ENCODE assay signal across 8 mouse cellular contexts in the genomic region with DNA sequence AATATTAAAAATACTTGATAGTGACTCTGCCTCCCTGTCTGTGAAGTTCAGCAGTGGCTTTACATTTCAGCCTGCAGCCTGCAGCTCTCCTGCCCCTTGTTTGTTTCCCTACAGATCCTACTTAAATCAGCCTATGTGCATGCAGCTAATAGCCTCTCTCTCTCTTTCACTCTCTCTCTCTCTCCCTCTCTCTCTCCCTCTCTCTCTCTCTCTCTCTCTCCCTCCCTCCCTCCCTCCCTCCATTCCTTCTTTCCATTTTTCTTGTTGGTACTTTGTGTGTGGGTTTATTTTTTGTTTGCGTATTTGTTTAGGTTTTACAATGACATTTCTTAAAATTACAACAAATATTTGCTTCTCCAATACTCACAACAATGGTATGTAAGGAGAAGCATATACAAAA. TPM values are rescaled to one million over a fixed set of nuclear protein-coding genes. Genes with fewer than 3 reads are reported as not detected.
DNase-seq lines count a peak whose midpoint lies in the region; ATAC-seq and TF ChIP-seq lines count a peak whose summit lies in the region.

TSS of gene Lrrn3 (minus strand) at position 101 of the 400 bp plus-strand sequence.

- H3K9me3 ChIP-seq in heart, embryonic 12.5 days (replicated peaks): no peaks in the 10 kb centered on the region
- no peaks in the 10 kb centered on the region for H3K9me3 ChIP-seq in E14TG2a.4 (ENCODE audit: low read length)
- H3K9me3 ChIP-seq in forebrain, embryonic 14.5 days (replicated peaks; ENCODE audit: control insufficient read depth, low read length): no peaks in the 10 kb centered on the region
- no peaks in the 10 kb centered on the region for H3K9me3 ChIP-seq in limb, embryonic 13.5 days

- no peak for TF ChIP-seq CTCF in E14TG2a.4 (conservative IDR thresholded peaks at IDR 0.05; ENCODE audit: low read length)

- peaks cover 13% of the 10 kb centered on the region; the same call in 1 of the 2 replicates for H3K4me1 ChIP-seq in heart, embryonic 12.5 days (replicated peaks)
- H3K4me1 ChIP-seq in E14TG2a.4 (replicated peaks; ENCODE audit: low read depth, low read length): peaks cover 19% of the 10 kb centered on the region
- H3K4me1 ChIP-seq in forebrain, embryonic 14.5 days (ENCODE audit: control insufficient read depth, insufficient read depth, low read length): peaks cover 10% of the 10 kb centered on the region; the same call in 1 of the 2 replicates
- peaks cover 28% of the 10 kb centered on the region; the same call in 1 of the 2 replicates for H3K4me1 ChIP-seq in limb, embryonic 13.5 days

- H3K4me2 ChIP-seq in heart, embryonic 12.5 days: peak within 1 kb of the TSS; percentile 76
- peak within 1 kb of the TSS; percentile 56 for H3K4me2 ChIP-seq in forebrain, embryonic 14.5 days (ENCODE audit: low read length)
- H3K4me2 ChIP-seq in limb, embryonic 13.5 days (replicated peaks): peak within 1 kb of the TSS; percentile 70

- no peak for ATAC-seq in heart, embryonic 12.5 days (ENCODE audit: insufficient number of reproducible peaks, low FRiP score)
- no peak for ATAC-seq in forebrain, embryonic 14.5 days
- ATAC-seq in limb, embryonic 13.5 days (ENCODE audit: low FRiP score, low read depth): no peak

- H3K9ac ChIP-seq in heart, embryonic 12.5 days: peak within 1 kb of the TSS; percentile 37; the same call in 1 of the 2 replicates
- peak within 1 kb of the TSS; percentile 71 for H3K9ac ChIP-seq in forebrain, embryonic 14.5 days (ENCODE audit: low read length)
- peak within 1 kb of the TSS; percentile 60 for H3K9ac ChIP-seq in limb, embryonic 13.5 days

- H3K27me3 ChIP-seq in heart, embryonic 12.5 days (replicated peaks): no peaks in the 10 kb centered on the region
- H3K27me3 ChIP-seq in E14TG2a.4 (ENCODE audit: insufficient read depth, low read length): peaks cover 3% of the 10 kb centered on the region; the same call in 1 of the 2 replicates
- no peaks in the 10 kb centered on the region for H3K27me3 ChIP-seq in forebrain, embryonic 14.5 days (replicated peaks; ENCODE audit: control insufficient read depth, insufficient read depth, low read length)
- no peaks in the 10 kb centered on the region for H3K27me3 ChIP-seq in limb, embryonic 13.5 days

- no peak for DNase-seq in heart, postnatal 10 days
- DNase-seq in forebrain, embryonic 14.5 days (ENCODE audit: low spot score): no peak
- DNase-seq in c-Kit-positive CD71-positive TER-119-positive erythroid progenitor cells, embryonic 14.5 days (ENCODE audit: low spot score): no peak
- DNase-seq in cerebellum, postnatal 36 days: no peak
- no peak for DNase-seq in ovary, postnatal 36 days (ENCODE audit: low spot score)

- no peak within 1 kb of the TSS for H3K27ac ChIP-seq in heart, embryonic 12.5 days (ENCODE audit: poor library complexity, severe bottlenecking)
- peak within 1 kb of the TSS; percentile 78 for H3K27ac ChIP-seq in forebrain, embryonic 14.5 days (ENCODE audit: low read depth, low read length)
- no peak within 1 kb of the TSS for H3K27ac ChIP-seq in limb, embryonic 13.5 days

- H3K4me3 ChIP-seq in heart, embryonic 12.5 days: peak within 1 kb of the TSS; percentile 52
- peak within 1 kb of the TSS; percentile 4; the same call in 1 of the 2 replicates for H3K4me3 ChIP-seq in E14TG2a.4 (replicated peaks; ENCODE audit: low read length)
- peak within 1 kb of the TSS; percentile 45 for H3K4me3 ChIP-seq in forebrain, embryonic 14.5 days (ENCODE audit: low read depth, low read length)
- H3K4me3 ChIP-seq in limb, embryonic 13.5 days: peak within 1 kb of the TSS; percentile 47

- intact Hi-C loops in heart, postnatal 10 days (cut with DNase I): loop anchor here (2.0 kb wide), 3 partner anchors 368 to 650 kb away; no protein-coding TSS in a partner anchor

- H3K36me3 ChIP-seq in heart, embryonic 12.5 days: no peaks in the 10 kb centered on the region
- no peaks in the 10 kb centered on the region for H3K36me3 ChIP-seq in E14TG2a.4 (ENCODE audit: insufficient read depth, low read length)
- no peaks in the 10 kb centered on the region for H3K36me3 ChIP-seq in forebrain, embryonic 14.5 days (ENCODE audit: control insufficient read depth, insufficient read depth, low read length)
- H3K36me3 ChIP-seq in limb, embryonic 13.5 days: no peaks in the 10 kb centered on the region

- WGBS in heart, embryonic 12.5 days: 95% methylated on average over 1 of the region's 1 CpGs
- WGBS in forebrain, embryonic 14.5 days: 97% methylated on average over 1 of the region's 1 CpGs
- WGBS in limb, embryonic 13.5 days: 94% methylated on average over 1 of the region's 1 CpGs

RNA-seq across cellular contexts. Expression of gene Lrrn3, which starts in this region (rescaled TPM):
- polyA plus RNA-seq in heart, embryonic 12.5 days (2016; fragmentation: Nextera tagmentation; extraction: Ambion mirVana): 5.2 and 6.3 TPM in 2 replicates
- total RNA-seq in heart, postnatal 10 days (2021): under 1 TPM; 0.14 to 0.15 TPM
- 75.8 and 96.4 TPM in 2 replicates for polyA plus RNA-seq in forebrain, embryonic 14.5 days (2014; fragmentation: Nextera tagmentation; extraction: Ambion mirVana)
- 9.5 and 9.9 TPM in 2 replicates for polyA plus RNA-seq in limb, embryonic 13.5 days (2015; fragmentation: Nextera tagmentation; extraction: Ambion mirVana)
